Mouse (Mus musculus): ENCODE measurements around the gene Wdr70.

The Wdr70 gene

GRCm38 (mm10) chr15:7976775-7977174 is 122.2 kb downstream of the Wdr70 start:
- no peak for TF ChIP-seq CTCF (conservative IDR thresholded peaks at IDR 0.05; ENCODE audit: low read length)
- no peak for TF ChIP-seq NANOG (IDR thresholded peaks at IDR 0.05; ENCODE audit: borderline replicate concordance, low read length)
- TF ChIP-seq POU5F1 (IDR thresholded peaks at IDR 0.05; ENCODE audit: borderline replicate concordance, low read length) = no peak
- no peaks in the 10 kb centered on the region for H3K36me3 ChIP-seq (ENCODE audit: insufficient read depth, low read length)

GRCm38 (mm10) chr15:7974368-7974767 is 124.6 kb downstream of the Wdr70 start:
- Histone ChIP-seq H3K9me3 (ENCODE audit: low read length) (no peaks in the 10 kb centered on the region), H3K36me3 (ENCODE audit: insufficient read depth, low read length) (no peaks in the 10 kb centered on the region), H3K4me3 (replicated peaks; ENCODE audit: low read length) (peak overlapping the region; percentile 50), H3K27me3 (ENCODE audit: insufficient read depth, low read length) (no peaks in the 10 kb centered on the region), H3K4me1 (replicated peaks; ENCODE audit: low read depth, low read length) (peaks cover 8% of the 10 kb centered on the region; the same call in 1 of the 2 replicates)
- no peak for TF ChIP-seq NANOG (IDR thresholded peaks at IDR 0.05; ENCODE audit: borderline replicate concordance, low read length)
- TF ChIP-seq POU5F1 (IDR thresholded peaks at IDR 0.05; ENCODE audit: borderline replicate concordance, low read length) = no peak
- TF ChIP-seq CTCF (conservative IDR thresholded peaks at IDR 0.05; ENCODE audit: low read length) = peak; percentile 69

More at GRCm38 (mm10) chr15:7976775-7977174, 122.2 kb downstream of the Wdr70 start:
- Histone ChIP-seq H3K9me3 (ENCODE audit: low read length) (no peaks in the 10 kb centered on the region), H3K27me3 (ENCODE audit: insufficient read depth, low read length) (no peaks in the 10 kb centered on the region), H3K4me1 (replicated peaks; ENCODE audit: low read depth, low read length) (peaks cover 8% of the 10 kb centered on the region; the same call in 1 of the 2 replicates), H3K4me3 (replicated peaks; ENCODE audit: low read length) (no peak overlapping the region)

- no peak for TF ChIP-seq CTCF (conservative IDR thresholded peaks at IDR 0.05; ENCODE audit: low read length)
- no peak for TF ChIP-seq POU5F1 (IDR thresholded peaks at IDR 0.05; ENCODE audit: borderline replicate concordance, low read length)
- no peak for TF ChIP-seq NANOG (IDR thresholded peaks at IDR 0.05; ENCODE audit: borderline replicate concordance, low read length)
- Histone ChIP-seq H3K27me3 (ENCODE audit: insufficient read depth, low read length) (no peaks in the 10 kb centered on the region), H3K4me1 (replicated peaks; ENCODE audit: low read depth, low read length) (peaks cover 8% of the 10 kb centered on the region; the same call in 1 of the 2 replicates), H3K4me3 (replicated peaks; ENCODE audit: low read length) (no peak overlapping the region), H3K9me3 (ENCODE audit: low read length) (no peaks in the 10 kb centered on the region), H3K36me3 (ENCODE audit: insufficient read depth, low read length) (no peaks in the 10 kb centered on the region)
Observed at GRCm38 (mm10) chr15:7972528-7972927, 126.5 kb downstream of the Wdr70 start.

GRCm38 (mm10) chr15:7962786-7963185 is 136.2 kb downstream of the Wdr70 start:
- Histone ChIP-seq H3K9me3 (ENCODE audit: low read length) (peaks cover 5% of the 10 kb centered on the region; the same call in 1 of the 2 replicates), H3K27me3 (ENCODE audit: insufficient read depth, low read length) (no peaks in the 10 kb centered on the region), H3K4me1 (replicated peaks; ENCODE audit: low read depth, low read length) (peaks cover 9% of the 10 kb centered on the region), H3K36me3 (ENCODE audit: insufficient read depth, low read length) (no peaks in the 10 kb centered on the region; the same call in 1 of the 2 replicates), H3K4me3 (replicated peaks; ENCODE audit: low read length) (no peak overlapping the region)
- no peak for TF ChIP-seq NANOG (IDR thresholded peaks at IDR 0.05; ENCODE audit: borderline replicate concordance, low read length)
- TF ChIP-seq POU5F1 (IDR thresholded peaks at IDR 0.05; ENCODE audit: borderline replicate concordance, low read length) = no peak
- TF ChIP-seq CTCF (conservative IDR thresholded peaks at IDR 0.05; ENCODE audit: low read length) = no peak

- Histone ChIP-seq H3K9me3 (ENCODE audit: low read length) (peaks cover 5% of the 10 kb centered on the region; the same call in 1 of the 2 replicates), H3K4me1 (replicated peaks; ENCODE audit: low read depth, low read length) (peaks cover 9% of the 10 kb centered on the region)
- TF ChIP-seq NANOG (IDR thresholded peaks at IDR 0.05; ENCODE audit: borderline replicate concordance, low read length) (no peak), CTCF (conservative IDR thresholded peaks at IDR 0.05; ENCODE audit: low read length) (no peak), POU5F1 (IDR thresholded peaks at IDR 0.05; ENCODE audit: borderline replicate concordance, low read length) (no peak)
Observed at GRCm38 (mm10) chr15:7961489-7961888, 137.5 kb downstream of the Wdr70 start.

GRCm38 (mm10) chr15:7956899-7957298 is 142.1 kb downstream of the Wdr70 start:
- Histone ChIP-seq H3K9me3 (ENCODE audit: low read length) (no peaks in the 10 kb centered on the region), H3K4me3 (replicated peaks; ENCODE audit: low read length) (no peak overlapping the region), H3K36me3 (ENCODE audit: insufficient read depth, low read length) (no peaks in the 10 kb centered on the region), H3K4me1 (replicated peaks; ENCODE audit: low read depth, low read length) (peaks cover 9% of the 10 kb centered on the region), H3K27me3 (ENCODE audit: insufficient read depth, low read length) (no peaks in the 10 kb centered on the region)
- no peak for TF ChIP-seq NANOG (IDR thresholded peaks at IDR 0.05; ENCODE audit: borderline replicate concordance, low read length)
- no peak for TF ChIP-seq CTCF (conservative IDR thresholded peaks at IDR 0.05; ENCODE audit: low read length)
- no peak for TF ChIP-seq POU5F1 (IDR thresholded peaks at IDR 0.05; ENCODE audit: borderline replicate concordance, low read length)

More at GRCm38 (mm10) chr15:7961489-7961888, 137.5 kb downstream of the Wdr70 start:
- Histone ChIP-seq H3K27me3 (ENCODE audit: insufficient read depth, low read length) (no peaks in the 10 kb centered on the region), H3K4me3 (replicated peaks; ENCODE audit: low read length) (no peak overlapping the region), H3K36me3 (ENCODE audit: insufficient read depth, low read length) (no peaks in the 10 kb centered on the region; the same call in 1 of the 2 replicates)

GRCm38 (mm10) chr15:7950561-7950960 is 148.4 kb downstream of the Wdr70 start:
- Histone ChIP-seq H3K9me3 (ENCODE audit: low read length) (no peaks in the 10 kb centered on the region), H3K27me3 (ENCODE audit: insufficient read depth, low read length) (no peaks in the 10 kb centered on the region), H3K4me3 (replicated peaks; ENCODE audit: low read length) (no peak overlapping the region), H3K36me3 (ENCODE audit: insufficient read depth, low read length) (no peaks in the 10 kb centered on the region), H3K4me1 (replicated peaks; ENCODE audit: low read depth, low read length) (peaks cover 5% of the 10 kb centered on the region; the same call in 1 of the 2 replicates)
- TF ChIP-seq NANOG (IDR thresholded peaks at IDR 0.05; ENCODE audit: borderline replicate concordance, low read length) (no peak), POU5F1 (IDR thresholded peaks at IDR 0.05; ENCODE audit: borderline replicate concordance, low read length) (no peak), CTCF (conservative IDR thresholded peaks at IDR 0.05; ENCODE audit: low read length) (no peak)

GRCm38 (mm10) chr15:7941690-7942089 is 157.3 kb downstream of the Wdr70 start:
- TF ChIP-seq CTCF (conservative IDR thresholded peaks at IDR 0.05; ENCODE audit: low read length) (no peak), NANOG (IDR thresholded peaks at IDR 0.05; ENCODE audit: borderline replicate concordance, low read length) (no peak), POU5F1 (IDR thresholded peaks at IDR 0.05; ENCODE audit: borderline replicate concordance, low read length) (no peak)
- no peaks in the 10 kb centered on the region for H3K4me1 ChIP-seq (replicated peaks; ENCODE audit: low read depth, low read length)
- H3K9me3 ChIP-seq (ENCODE audit: low read length) = no peaks in the 10 kb centered on the region

More at GRCm38 (mm10) chr15:7941690-7942089, 157.3 kb downstream of the Wdr70 start:
- Histone ChIP-seq H3K36me3 (ENCODE audit: insufficient read depth, low read length) (no peaks in the 10 kb centered on the region), H3K27me3 (ENCODE audit: insufficient read depth, low read length) (no peaks in the 10 kb centered on the region), H3K4me3 (replicated peaks; ENCODE audit: low read length) (no peak overlapping the region)

All from E14TG2a.4 (cell line).